In the genomic region with DNA sequence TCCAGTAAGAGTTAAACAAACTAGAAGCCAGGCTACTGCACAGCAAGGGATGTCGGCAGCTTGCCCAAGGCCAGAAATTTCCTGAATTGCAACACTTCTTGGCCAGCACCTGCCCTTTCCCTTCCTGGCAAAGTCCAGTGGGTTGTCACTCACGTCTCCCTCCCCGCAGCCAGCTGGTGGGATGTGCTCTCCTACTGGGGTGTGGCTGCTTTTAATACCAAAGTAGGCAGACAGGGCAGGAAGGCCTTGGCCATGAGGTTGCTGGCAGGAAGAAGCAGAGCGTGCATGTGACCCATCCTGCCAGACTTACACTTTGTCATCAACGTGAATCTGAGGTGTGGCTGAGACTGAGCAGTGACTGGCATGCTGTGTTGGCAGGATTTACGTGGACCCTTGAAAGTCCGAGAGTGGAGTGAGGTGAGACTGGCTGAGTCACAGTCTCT, we compare ENCODE assay signal across 9 mouse cellular contexts. TPM values are rescaled to one million over a fixed set of nuclear protein-coding genes. Genes with fewer than 3 reads are reported as not detected.
DNase-seq lines count a peak whose midpoint lies in the region; ATAC-seq lines count a peak whose summit lies in the region.
"Had no signal": no experiment of that assay in that cellular context is flagged by ENCODE, and none has a peak within 500 bp of the region (broad histone marks: within the 10 kb centered on the region; RNA-seq: fewer than 3 reads in every experiment).

No protein-coding gene starts in this region.

- WGBS in midbrain, embryonic 14.5 days, result 80% methylated on average over 7 of the region's 7 CpGs
- 67% methylated on average over 7 of the region's 7 CpGs for WGBS in midbrain, embryonic 11.5 days

- H3K36me3 ChIP-seq in midbrain, embryonic 14.5 days (ENCODE audit: control insufficient read depth, insufficient read depth, low read length), result no peaks in the 10 kb centered on the region
- no peaks in the 10 kb centered on the region for H3K36me3 ChIP-seq in midbrain, embryonic 11.5 days (ENCODE audit: control insufficient read depth, insufficient read depth, low read length)

- intact Hi-C loops in gastrocnemius, postnatal 36 days (cut with DNase I), result loop anchor here (1.0 kb wide), 1 partner anchor 13 kb away; no protein-coding TSS in a partner anchor

- H3K4me2 ChIP-seq in midbrain, embryonic 14.5 days (ENCODE audit: low read length), result no peak overlapping the region
- no peak overlapping the region for H3K4me2 ChIP-seq in midbrain, embryonic 11.5 days

- H3K9ac ChIP-seq in midbrain, embryonic 14.5 days (replicated peaks; ENCODE audit: low read length), result no peak overlapping the region
- H3K9ac ChIP-seq in midbrain, embryonic 11.5 days (ENCODE audit: low read length), result no peak overlapping the region

- no peaks in the 10 kb centered on the region for H3K9me3 ChIP-seq in midbrain, embryonic 14.5 days (ENCODE audit: control insufficient read depth, low read length)
- no peaks in the 10 kb centered on the region for H3K9me3 ChIP-seq in midbrain, embryonic 11.5 days (ENCODE audit: control insufficient read depth, low read length)

- no peaks in the 10 kb centered on the region for H3K4me1 ChIP-seq in midbrain, embryonic 14.5 days (ENCODE audit: control insufficient read depth, insufficient read depth, low read length)
- no peaks in the 10 kb centered on the region for H3K4me1 ChIP-seq in midbrain, embryonic 11.5 days (ENCODE audit: control insufficient read depth, insufficient read depth, low read length)

- no peak for ATAC-seq in midbrain, embryonic 14.5 days (ENCODE audit: low FRiP score, low TSS enrichment)
- ATAC-seq in midbrain, embryonic 11.5 days (ENCODE audit: low FRiP score), result no peak

- no peaks in the 10 kb centered on the region for H3K27me3 ChIP-seq in midbrain, embryonic 14.5 days (ENCODE audit: control insufficient read depth, insufficient read depth, low read length)
- H3K27me3 ChIP-seq in midbrain, embryonic 11.5 days (ENCODE audit: control insufficient read depth, insufficient read depth, low read length), result no peaks in the 10 kb centered on the region

- peak; percentile 22 for DNase-seq in midbrain, embryonic 14.5 days
- DNase-seq in midbrain, embryonic 11.5 days (ENCODE audit: low spot score, missing footprints), result no peak
- DNase-seq in brain, embryonic 18.5 days (ENCODE audit: low read depth, low spot score), result peak; percentile 12
- peak; percentile 80 to 90 for DNase-seq in gastrocnemius, postnatal 36 days
- DNase-seq in kidney, adult 18-20 months, result peak; percentile 93
- peak; percentile 97 to 98 for DNase-seq in lung, adult 18-20 months
- peak; percentile 88 for DNase-seq in skeletal muscle tissue, adult 2 months (ENCODE audit: low read depth, low spot score)
- DNase-seq in thymus, postnatal 4 days, result no peak

- H3K4me3 ChIP-seq in midbrain, embryonic 14.5 days (replicated peaks; ENCODE audit: low read depth, low read length), result no peak overlapping the region
- H3K4me3 ChIP-seq in midbrain, embryonic 11.5 days (ENCODE audit: low read depth, low read length), result no peak overlapping the region

- H3K27ac ChIP-seq in midbrain, embryonic 14.5 days (replicated peaks; ENCODE audit: low read depth, low read length), result no peak overlapping the region
- H3K27ac ChIP-seq in midbrain, embryonic 11.5 days (ENCODE audit: low read depth, low read length), result no peak overlapping the region
- H3K27ac ChIP-seq: macrophage had no signal

RNA-seq across cellular contexts. Expression of gene Pnrc1, which starts 28.6 kb away (rescaled TPM):
- polyA plus RNA-seq in midbrain, embryonic 14.5 days (2014; fragmentation: Nextera tagmentation; extraction: Ambion mirVana), result 73.5 and 83.2 TPM in 2 replicates
- 86.7 and 95.0 TPM in 2 replicates for polyA plus RNA-seq in midbrain, embryonic 11.5 days (2014; fragmentation: Nextera tagmentation; extraction: Ambion mirVana)
- total RNA-seq in gastrocnemius, postnatal 36 days (2021), result 100 to 1,000 TPM; 152 to 180 TPM

RNA-seq across cellular contexts. Expression of gene Rngtt, which starts 48.8 kb away (rescaled TPM):
- polyA plus RNA-seq in midbrain, embryonic 14.5 days (2014; fragmentation: Nextera tagmentation; extraction: Ambion mirVana), result 23.9 and 30.5 TPM in 2 replicates
- 36.6 and 45.6 TPM in 2 replicates for polyA plus RNA-seq in midbrain, embryonic 11.5 days (2014; fragmentation: Nextera tagmentation; extraction: Ambion mirVana)
- total RNA-seq in gastrocnemius, postnatal 36 days (2021), result 1 to 10 TPM; 6.3 to 6.8 TPM

RNA-seq across cellular contexts. Expression of gene Srsf12, which starts 52.5 kb away (rescaled TPM):
- 54.4 and 63.4 TPM in 2 replicates for polyA plus RNA-seq in midbrain, embryonic 14.5 days (2014; fragmentation: Nextera tagmentation; extraction: Ambion mirVana)
- polyA plus RNA-seq in midbrain, embryonic 11.5 days (2014; fragmentation: Nextera tagmentation; extraction: Ambion mirVana), result 8.5 and 9.2 TPM in 2 replicates
- total RNA-seq in gastrocnemius, postnatal 36 days (2021), result not detected
- polyA plus RNA-seq: macrophage had no signal

Comparison
In these comparisons a context has a peak if more than half of its experiments do, and no peak if none do; other contexts are left out.
1. DNase-seq: peak in midbrain, embryonic 14.5 days (single experiment), brain, embryonic 18.5 days (single experiment), gastrocnemius, postnatal 36 days (2 of 2), kidney, adult 18-20 months (single experiment), lung, adult 18-20 months (2 of 2) and skeletal muscle tissue, adult 2 months (single experiment); none in midbrain, embryonic 11.5 days (single experiment) and thymus, postnatal 4 days (single experiment).